Mouse (Mus musculus): ENCODE data around the gene Abcb5.
"Not testable (repeated sequence)": the region's sequence is repeated elsewhere in the genome, so short reads cannot be mapped to it uniquely, and the experiment has no call there.

The Abcb5 gene

GRCm38 (mm10) chr12:118966321-118966720, at the start of gene Abcb5:
Gene Abcb5, minus strand, starts transcription at chr12:118966421.
- DNase-seq (ENCODE audit: extremely low read depth, low read depth, low spot score), result no peak

GRCm38 (mm10) chr12:118999230-118999629, 33.0 kb upstream of the Abcb5 start:
- DNase-seq (ENCODE audit: extremely low read depth, low read depth, low spot score), result no peak

GRCm38 (mm10) chr12:118994328-118995166, 28.3 kb upstream of the Abcb5 start:
- no peak for DNase-seq (ENCODE audit: extremely low read depth, low read depth, low spot score)

- no peak for DNase-seq (ENCODE audit: extremely low read depth, low read depth, low spot score)
Observed at GRCm38 (mm10) chr12:118984852-118985251, 18.6 kb upstream of the Abcb5 start.

- no peak for DNase-seq (ENCODE audit: extremely low read depth, low read depth, low spot score)
Observed at GRCm38 (mm10) chr12:118930386-118931318, 35.6 kb downstream of the Abcb5 start.

GRCm38 (mm10) chr12:118926813-118927281, 39.4 kb downstream of the Abcb5 start:
- DNase-seq (ENCODE audit: extremely low read depth, low read depth, low spot score), result no peak

GRCm38 (mm10) chr12:118923874-118924273, 42.3 kb downstream of the Abcb5 start:
- DNase-seq (ENCODE audit: extremely low read depth, low read depth, low spot score), result not testable (repeated sequence)

GRCm38 (mm10) chr12:118917771-118918170, 48.5 kb downstream of the Abcb5 start:
- DNase-seq (ENCODE audit: extremely low read depth, low read depth, low spot score), result no peak

- DNase-seq (ENCODE audit: extremely low read depth, low read depth, low spot score), result no peak
Observed at GRCm38 (mm10) chr12:118910360-118910759, 55.9 kb downstream of the Abcb5 start.

GRCm38 (mm10) chr12:118902249-118902648, 64.0 kb downstream of the Abcb5 start:
- DNase-seq (ENCODE audit: extremely low read depth, low read depth, low spot score), result no peak

- no peak for DNase-seq (ENCODE audit: extremely low read depth, low read depth, low spot score)
Observed at GRCm38 (mm10) chr12:118887964-118888363, 78.3 kb downstream of the Abcb5 start.

- no peak for DNase-seq (ENCODE audit: extremely low read depth, low read depth, low spot score)
Observed at GRCm38 (mm10) chr12:118882790-118883189, 83.4 kb downstream of the Abcb5 start.

- DNase-seq (ENCODE audit: extremely low read depth, low read depth, low spot score), result no peak
Observed at GRCm38 (mm10) chr12:118872673-118873072, 93.5 kb downstream of the Abcb5 start.

GRCm38 (mm10) chr12:118856151-118856550, 110.1 kb downstream of the Abcb5 start:
- DNase-seq (ENCODE audit: extremely low read depth, low read depth, low spot score), result no peak

GRCm38 (mm10) chr12:118854831-118855453, 111.3 kb downstream of the Abcb5 start:
- no peak for DNase-seq (ENCODE audit: extremely low read depth, low read depth, low spot score)

- no peak for DNase-seq (ENCODE audit: extremely low read depth, low read depth, low spot score)
Observed at GRCm38 (mm10) chr12:118854401-118854800, 111.8 kb downstream of the Abcb5 start.

GRCm38 (mm10) chr12:118853331-118853730, 112.9 kb downstream of the Abcb5 start:
- no peak for DNase-seq (ENCODE audit: extremely low read depth, low read depth, low spot score)

GRCm38 (mm10) chr12:118850851-118851410, 115.3 kb downstream of the Abcb5 start:
- no peak for DNase-seq (ENCODE audit: extremely low read depth, low read depth, low spot score)

- no peak for DNase-seq (ENCODE audit: extremely low read depth, low read depth, low spot score)
Observed at GRCm38 (mm10) chr12:118849996-118850395, 116.2 kb downstream of the Abcb5 start.

GRCm38 (mm10) chr12:118849203-118849861, 116.9 kb downstream of the Abcb5 start:
- DNase-seq (ENCODE audit: extremely low read depth, low read depth, low spot score), result no peak

Measured in fat pad, adult 2 months (tissue).